Mouse (Mus musculus) stomach, embryonic 16.5 days (tissue): ENCODE results near the gene Inhbc. TPM values are rescaled to one million over a fixed set of nuclear protein-coding genes. Genes with fewer than 3 reads are reported as not detected.
"Not testable (repeated sequence)": the region's sequence is repeated elsewhere in the genome, so short reads cannot be mapped to it uniquely, and the experiment has no call there.

Source experiments
- ATAC-seq: fragments of 200-750 bp; cut with Nextera tagmentation; 2 replicates; pipeline ENCODE4 v1.8.0; 2017; ENCODE audit warnings: moderate number of reproducible peaks, moderate TSS enrichment; ENCODE audit not compliant: insufficient read depth, low FRiP score
- H3K27ac ChIP-seq: fragments of 300-500 bp; sonication (generic); 2 replicates; pipeline ENCODE4 v1.5.1; 2014; ENCODE audit warnings: low read length
- H3K27me3 ChIP-seq: fragments of 300-500 bp; sonication (generic); 2 replicates; pipeline ENCODE4 v1.6.1; 2014; ENCODE audit warnings: low read length, control low read depth, mixed read lengths; ENCODE audit not compliant: control insufficient read depth, insufficient read depth
- H3K36me3 ChIP-seq: fragments of 300-500 bp; sonication (generic); 2 replicates; pipeline ENCODE4 v1.6.1; 2014; ENCODE audit warnings: low read length; ENCODE audit not compliant: control insufficient read depth, insufficient read depth
- H3K4me1 ChIP-seq: fragments of 300-500 bp; sonication (generic); 2 replicates; pipeline ENCODE4 v1.6.1; 2014; ENCODE audit warnings: low read length, control low read depth, mixed read lengths; ENCODE audit not compliant: control insufficient read depth, insufficient read depth
- H3K4me2 ChIP-seq: fragments of 300-500 bp; sonication (generic); 2 replicates; pipeline ENCODE4 v1.6.1; 2014; ENCODE audit warnings: low read depth, low read length, mixed read lengths
- H3K4me3 ChIP-seq: fragments of 300-500 bp; sonication (generic); replicated peaks from 2 replicates; pipeline ENCODE4 v1.5.1; 2014; ENCODE audit warnings: mild to moderate bottlenecking, low read length
- H3K9ac ChIP-seq: fragments of 300-500 bp; sonication (generic); 2 replicates; pipeline ENCODE4 v1.6.1; 2014; ENCODE audit warnings: low read length
- H3K9me3 ChIP-seq: fragments of 300-500 bp; sonication (generic); replicated peaks from 2 replicates; pipeline ENCODE4 v1.6.1; 2016; ENCODE audit warnings: low read length, control low read depth; ENCODE audit not compliant: control insufficient read depth
- WGBS: fragments of 180-500 bp; shearing (Covaris S2); extraction: QIAGEN DNeasy Blood & Tissue Kit; methylation state at CpG from one replicate; pipeline ENCODE4 v1.1.7; 2014; 5-methylcytosine and 5-hydroxymethylcytosine counted together
- polyA plus RNA-seq: library from polyadenylated mRNA; unstranded; fragments of >200 nt; fragmentation: Nextera tagmentation; extraction: Ambion mirVana; gene quantifications from 2 replicates; pipeline ENCODE4 v1.2.1, GENCODE M21; 2015

Gene Inhbc
- polyA plus RNA-seq, 1 experiment from 2014 or later, result 0.27 TPM

DNA sequence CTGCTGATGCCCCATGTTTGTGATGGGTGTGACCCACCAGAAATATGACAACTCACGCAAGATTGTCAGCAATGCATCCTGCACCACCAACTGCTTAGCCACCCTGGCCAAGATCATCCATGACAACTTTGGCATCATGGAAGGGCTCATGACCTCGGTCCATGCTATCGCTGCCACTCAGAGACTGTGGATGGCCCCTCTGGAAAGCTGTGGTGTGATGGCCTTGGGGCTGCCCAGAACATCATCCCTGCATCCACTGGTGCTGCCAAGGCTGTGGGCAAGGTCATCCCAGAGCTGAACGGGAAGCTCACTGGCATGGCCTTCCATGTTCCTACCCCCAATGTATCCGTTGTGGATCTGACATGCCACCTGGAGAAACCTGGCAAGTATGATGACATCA is 56.7 kb downstream of the Inhbc start:
- not testable (repeated sequence) for H3K4me2 ChIP-seq, H3K27me3 ChIP-seq, H3K36me3 ChIP-seq, H3K9ac ChIP-seq, H3K9me3 ChIP-seq, H3K27ac ChIP-seq, ATAC-seq, H3K4me3 ChIP-seq
- H3K4me1 ChIP-seq, result peaks cover 10% of the 10 kb centered on the region; the same call in 1 of the 2 replicates
- WGBS, result 84% methylated on average over 5 of the region's 5 CpGs

DNA sequence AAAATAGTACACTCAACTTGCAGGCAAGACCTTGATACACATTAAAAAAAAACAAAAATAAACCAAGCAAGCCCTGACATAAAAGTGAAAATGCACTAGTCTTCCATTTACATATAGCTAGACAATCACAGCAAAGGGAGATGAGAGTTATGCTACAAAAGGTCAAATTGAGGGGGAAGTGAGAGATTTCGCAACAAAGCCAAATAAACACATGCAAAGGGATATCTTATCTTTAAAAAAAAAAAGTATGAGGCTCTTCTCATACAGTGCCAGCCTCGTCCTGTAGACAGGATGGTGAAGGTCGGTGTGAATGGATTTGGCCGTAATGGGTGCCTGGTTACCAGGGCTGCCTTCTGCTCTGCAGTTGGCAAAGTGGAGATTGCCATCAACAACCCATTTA is 57.4 kb downstream of the Inhbc start:
- H3K9ac ChIP-seq, result no peak overlapping the region
- no peak overlapping the region for H3K4me2 ChIP-seq
- H3K9me3 ChIP-seq, result no peaks in the 10 kb centered on the region
- WGBS, result 71% methylated on average over 4 of the region's 4 CpGs
- H3K27me3 ChIP-seq, result no peaks in the 10 kb centered on the region
- ATAC-seq, result no peak
- no peak overlapping the region for H3K27ac ChIP-seq
- H3K4me1 ChIP-seq, result peaks cover 10% of the 10 kb centered on the region; the same call in 1 of the 2 replicates
- H3K36me3 ChIP-seq, result 0 out of 2 replicates have a peak, but pooled peaks cover 10% of the 10 kb centered on the region
- H3K4me3 ChIP-seq, result no peak overlapping the region

DNA sequence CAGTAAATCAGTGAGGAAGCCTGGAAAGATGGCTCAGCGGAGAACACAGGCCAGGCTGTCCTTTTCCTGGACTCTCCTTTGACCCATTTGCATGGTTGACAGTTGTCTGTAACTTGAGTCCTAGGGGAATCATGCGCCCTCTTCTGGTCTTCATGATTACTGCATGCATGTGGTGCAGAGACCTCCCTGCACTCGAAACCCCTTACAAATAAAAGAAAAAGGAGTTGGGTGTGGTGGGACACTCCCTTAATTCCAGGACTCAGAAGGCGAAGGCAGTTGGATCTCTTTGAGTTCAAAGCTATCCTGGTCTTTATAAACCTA is 57.9 kb downstream of the Inhbc start:
- peaks cover 10% of the 10 kb centered on the region; the same call in 1 of the 2 replicates for H3K4me1 ChIP-seq
- peak; percentile 27; the same call in 1 of the 2 replicates for ATAC-seq
- no peaks in the 10 kb centered on the region for H3K9me3 ChIP-seq
- H3K27me3 ChIP-seq, result no peaks in the 10 kb centered on the region
- peak overlapping the region; percentile 86 for H3K27ac ChIP-seq
- H3K9ac ChIP-seq, result peak overlapping the region; percentile 72
- peak overlapping the region; percentile 76 for H3K4me3 ChIP-seq
- peak overlapping the region; percentile 61 for H3K4me2 ChIP-seq
- 0 out of 2 replicates have a peak, but pooled peaks cover 10% of the 10 kb centered on the region for H3K36me3 ChIP-seq
- under 1% methylated on average over 4 of the region's 4 CpGs for WGBS

DNA sequence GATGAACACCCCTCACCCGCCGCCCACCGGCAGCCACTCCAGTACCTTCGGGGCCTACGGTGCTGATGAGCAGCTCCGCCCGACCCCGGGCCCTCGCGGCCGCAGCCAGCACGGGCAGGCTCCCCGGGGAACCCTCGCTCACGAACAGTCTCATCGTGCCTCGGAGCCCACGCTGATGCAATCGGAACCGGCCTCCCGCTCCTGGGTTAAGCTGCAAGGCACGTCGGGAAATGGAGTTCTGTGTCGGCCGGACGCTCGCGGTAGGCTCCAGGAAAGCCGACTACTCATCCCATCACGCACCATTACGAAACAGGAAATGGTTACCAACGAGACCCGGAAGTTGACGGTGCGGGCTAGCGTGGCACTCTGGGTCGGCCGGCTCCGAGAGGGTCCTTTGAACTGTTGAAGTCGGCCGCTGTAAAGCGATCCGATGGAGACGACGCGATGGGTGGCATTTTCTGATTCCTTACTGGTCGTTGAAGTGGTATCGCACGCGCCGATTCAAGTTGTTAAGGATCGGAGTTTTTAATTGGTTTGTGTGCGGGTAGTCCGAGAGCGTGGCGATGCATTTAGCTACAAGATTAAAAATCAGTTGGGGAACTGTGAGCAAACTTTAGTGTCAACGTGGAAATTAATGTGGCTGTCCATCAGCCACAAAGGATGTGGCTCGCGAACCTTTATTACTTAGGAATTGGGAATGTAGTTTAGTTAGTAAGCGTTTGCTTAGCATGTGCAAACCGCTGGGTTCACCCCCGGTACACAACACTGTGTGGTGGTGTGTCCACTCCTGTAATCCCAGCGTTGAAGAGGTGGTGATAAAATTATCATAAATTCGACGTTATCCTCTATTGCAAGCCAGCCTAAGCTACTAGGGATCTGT is 58.5 kb downstream of the Inhbc start, which contains the start of gene Mars:
Gene Mars, minus strand, starts transcription at position 311 of the 880 bp plus-strand sequence.
- Histone ChIP-seq H3K4me3 (peak within 1 kb of the TSS; percentile 76), H3K27ac (peak within 1 kb of the TSS; percentile 86), H3K9me3 (no peaks in the 10 kb centered on the region), H3K36me3 (0 out of 2 replicates have a peak, but pooled peaks cover 10% of the 10 kb centered on the region), H3K27me3 (no peaks in the 10 kb centered on the region), H3K4me1 (peaks cover 10% of the 10 kb centered on the region; the same call in 1 of the 2 replicates), H3K9ac (peak within 1 kb of the TSS; percentile 91), H3K4me2 (peak within 1 kb of the TSS; percentile 85)
- WGBS, result under 1% methylated on average over 65 of the region's 65 CpGs
- peak; percentile 97 for ATAC-seq

DNA sequence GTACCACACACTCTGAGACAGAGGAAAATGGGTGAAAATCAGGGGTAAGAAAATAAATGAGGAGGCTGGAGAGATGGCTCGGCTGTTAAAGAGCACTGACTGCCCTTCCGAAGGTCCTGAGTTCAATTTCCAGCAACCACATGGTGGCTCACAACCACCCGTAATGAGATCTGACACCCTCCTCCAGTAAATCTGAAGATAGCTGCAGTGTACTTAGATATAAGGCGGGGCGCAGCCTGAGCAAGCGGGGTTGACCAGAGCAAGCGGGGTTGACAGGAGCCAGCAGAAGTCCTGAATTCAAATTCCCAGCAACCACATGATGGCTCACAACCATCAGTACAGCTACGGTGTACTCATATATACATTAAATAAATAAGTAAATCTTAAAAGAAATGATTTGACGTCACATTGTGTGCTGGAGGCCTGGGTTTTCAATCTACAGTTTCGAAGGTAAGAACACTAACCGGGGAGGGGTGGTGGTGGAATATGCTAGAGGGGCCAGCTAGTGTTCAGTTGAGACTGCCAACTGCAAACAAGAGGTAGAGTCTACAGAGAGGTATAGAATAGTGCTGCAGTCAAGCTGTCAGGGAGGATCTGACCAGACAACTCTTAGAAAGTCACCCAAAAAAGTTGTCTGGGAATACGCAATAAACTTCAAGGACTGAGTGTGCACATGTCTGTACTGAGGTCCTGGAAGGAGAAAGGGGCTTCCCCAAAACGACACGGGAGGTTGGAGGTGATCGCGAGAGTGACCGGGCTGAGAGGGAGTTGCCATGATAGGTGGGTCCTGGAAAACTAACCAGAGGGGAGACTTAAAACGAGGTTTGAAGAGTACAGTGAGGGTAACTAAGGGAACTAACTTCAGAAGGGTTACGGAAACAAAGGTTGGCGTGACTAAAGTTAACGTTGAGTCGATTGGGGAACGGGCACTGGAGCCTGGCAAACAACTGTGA is 59.4 kb downstream of the Inhbc start:
- Histone ChIP-seq H3K9me3 (no peaks in the 10 kb centered on the region), H3K36me3 (peaks cover 17% of the 10 kb centered on the region; the same call in 1 of the 2 replicates), H3K27ac (peak overlapping the region; percentile 66), H3K4me3 (peak overlapping the region; percentile 76), H3K9ac (peak overlapping the region; percentile 91), H3K4me1 (peaks cover 10% of the 10 kb centered on the region; the same call in 1 of the 2 replicates), H3K4me2 (peak overlapping the region; percentile 85), H3K27me3 (no peaks in the 10 kb centered on the region)
- ATAC-seq, result peak; percentile 30; the same call in 1 of the 2 replicates
- 31% methylated on average over 23 of the region's 23 CpGs for WGBS

DNA sequence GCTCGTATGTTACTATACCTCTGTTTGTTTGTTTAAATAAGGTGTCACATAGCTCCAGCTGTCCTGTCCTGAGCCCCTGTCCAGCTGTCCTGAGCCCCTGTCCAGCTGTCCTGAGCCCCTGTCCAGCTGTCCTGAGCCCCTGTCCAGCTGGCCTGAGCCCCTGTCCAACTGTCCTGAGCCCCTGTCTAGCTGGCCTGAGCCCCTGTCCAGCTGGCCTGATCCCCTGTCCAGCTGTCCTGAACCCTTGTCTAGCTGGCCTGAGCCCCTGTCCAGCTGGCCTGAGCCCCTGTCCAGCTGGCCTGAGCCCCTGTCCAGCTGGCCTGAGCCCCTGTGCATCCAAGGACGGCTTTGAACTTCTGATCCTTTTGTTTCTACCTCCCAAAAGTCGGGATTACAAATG is 61.1 kb downstream of the Inhbc start:
- Histone ChIP-seq H3K4me1 (peaks cover 10% of the 10 kb centered on the region; the same call in 1 of the 2 replicates), H3K36me3 (peaks cover 29% of the 10 kb centered on the region; the same call in 1 of the 2 replicates)
- not testable (repeated sequence) for H3K27me3 ChIP-seq, ATAC-seq, H3K4me3 ChIP-seq, H3K27ac ChIP-seq, H3K9ac ChIP-seq, H3K4me2 ChIP-seq, H3K9me3 ChIP-seq
- WGBS, result 85% methylated on average over 3 of the region's 3 CpGs

Other genes with a start within 250 kb of the Inhbc start
- 114 and 128 TPM in 2 replicates for gene Os9, start 249.3 kb downstream of the Inhbc start, polyA plus RNA-seq
- 29.3 and 34.3 TPM in 2 replicates for gene B4galnt1, start 205.2 kb downstream of the Inhbc start, polyA plus RNA-seq
- gene Slc26a10, start 189.8 kb downstream of the Inhbc start, polyA plus RNA-seq, result 1.2 and 1.4 TPM in 2 replicates
- gene Arhgef25, start 180.3 kb downstream of the Inhbc start, polyA plus RNA-seq, result 71.3 and 77.0 TPM in 2 replicates
- 68.6 and 79.4 TPM in 2 replicates for gene Dtx3, start 174.7 kb downstream of the Inhbc start, polyA plus RNA-seq
- gene Pip4k2c, start 158.8 kb downstream of the Inhbc start, polyA plus RNA-seq, result 33.5 and 34.4 TPM in 2 replicates
- 6.5 and 6.7 TPM in 2 replicates for gene Kif5a, start 107.1 kb downstream of the Inhbc start, polyA plus RNA-seq
- gene Dctn2, start 104.1 kb downstream of the Inhbc start, polyA plus RNA-seq, result 171 and 173 TPM in 2 replicates
- gene Mbd6, start 81.4 kb downstream of the Inhbc start, polyA plus RNA-seq, result 8.6 and 11.6 TPM in 2 replicates
- 98.9 and 104 TPM in 2 replicates for gene Mars, start 58.6 kb downstream of the Inhbc start, polyA plus RNA-seq
- 4.2 and 6.6 TPM in 2 replicates for gene Arhgap9, start 48.5 kb downstream of the Inhbc start, polyA plus RNA-seq
- 9.8 and 9.9 TPM in 2 replicates for gene Gli1, start 28.5 kb downstream of the Inhbc start, polyA plus RNA-seq
- gene Inhbe, start 16.0 kb downstream of the Inhbc start, polyA plus RNA-seq, result 0.06 TPM in 1 of 2 replicates, not detected in the other
- 19.3 and 22.5 TPM in 2 replicates for gene R3hdm2, start 9.9 kb upstream of the Inhbc start, polyA plus RNA-seq
- gene Stac3, start 131.3 kb upstream of the Inhbc start, polyA plus RNA-seq, result 0.70 and 5.5 TPM in 2 replicates
- gene Ndufa4l2, start 144.5 kb upstream of the Inhbc start, polyA plus RNA-seq, result 192 and 231 TPM in 2 replicates
- gene Shmt2, start 152.0 kb upstream of the Inhbc start, polyA plus RNA-seq, result 152 and 163 TPM in 2 replicates
- gene Nxph4, start 164.1 kb upstream of the Inhbc start, polyA plus RNA-seq, result 3.4 and 4.6 TPM in 2 replicates